Mouse (Mus musculus) left cerebral cortex, postnatal 14 days (tissue): Measurements from ENCODE around the gene Olah. TPM values are rescaled to one million over a fixed set of nuclear protein-coding genes. Genes with fewer than 3 reads are reported as not detected.

ENCODE experiments used
- DNase-seq, 2 experiments: peaks; one replicate each; pipeline ENCODE4 v3.0.0; 2021 to 2022; ENCODE audit warnings: low spot score in 2 of 2, mixed read lengths in 1 of 2
- intact Hi-C: fragments of 180-260 bp; cut with DNase I; formaldehyde crosslinking; loops from one replicate; pipeline ENCODE4 v1.15.1; 2025
- total RNA-seq, 2 experiments: library from RNA; stranded (reverse); gene quantifications; 2 replicates each; pipeline ENCODE4 v1.2.3; 2021

Gene Olah
- total RNA-seq, 2 experiments from 2014 or later: not detected

- no peak for DNase-seq
- intact Hi-C loops: no loop called here
These were observed 40.7 kb downstream of the Olah start for GRCm38 (mm10) chr2:3356311-3356710.

DNA sequence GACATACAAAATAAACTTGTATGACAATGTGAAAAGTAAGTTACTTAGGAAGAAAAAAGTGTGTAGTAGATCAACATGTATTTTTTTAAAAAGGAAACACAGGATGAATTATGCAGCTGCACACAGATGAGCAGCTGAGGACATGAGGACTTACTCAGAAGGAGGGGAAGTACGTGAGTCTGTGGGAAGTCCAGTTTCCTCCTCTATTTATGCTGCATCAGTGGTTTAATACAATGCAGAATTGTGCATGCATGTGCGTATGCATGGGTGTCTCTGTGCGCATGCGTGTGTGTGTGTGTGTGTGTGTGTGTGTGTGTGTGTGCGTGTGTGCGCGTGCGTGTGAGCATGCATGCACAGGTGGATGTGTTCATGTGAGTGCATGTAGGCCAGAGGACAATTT lies 41.2 kb downstream of the Olah start:
- intact Hi-C loops: no loop called here

GRCm38 (mm10) chr2:3353160-3353559 lies 43.9 kb downstream of the Olah start:
- DNase-seq: no peak
- intact Hi-C loops: loop anchor here (5.0 kb wide), 2 partner anchors 54 to 449 kb away; no protein-coding TSS in a partner anchor

More for the DNA sequence above, 41.2 kb downstream of the Olah start:
- DNase-seq: no peak

DNA sequence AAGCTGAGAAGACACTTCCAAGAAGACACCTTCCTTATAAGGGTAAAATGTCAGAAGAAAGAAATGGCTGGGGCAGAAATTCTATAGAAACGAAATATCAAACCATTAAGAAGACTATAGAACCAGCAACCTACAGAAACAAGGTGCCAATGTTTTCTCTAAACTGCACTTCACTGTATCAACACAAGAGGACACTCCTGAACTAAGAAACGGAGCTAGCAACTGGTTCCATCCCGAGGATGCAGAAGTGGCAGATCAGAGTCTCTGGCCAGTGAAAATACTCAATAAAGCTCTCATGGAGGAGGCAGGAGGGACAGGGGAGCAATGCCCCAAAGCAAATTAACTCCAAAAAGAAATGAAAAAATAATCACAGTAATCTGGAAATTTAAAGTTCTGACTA lies 48.1 kb downstream of the Olah start:
- intact Hi-C loops: loop anchor here (5.0 kb wide), 1 partner anchor 68 kb away; no protein-coding TSS in a partner anchor
- peak; percentile 49 to 67 for DNase-seq

DNA sequence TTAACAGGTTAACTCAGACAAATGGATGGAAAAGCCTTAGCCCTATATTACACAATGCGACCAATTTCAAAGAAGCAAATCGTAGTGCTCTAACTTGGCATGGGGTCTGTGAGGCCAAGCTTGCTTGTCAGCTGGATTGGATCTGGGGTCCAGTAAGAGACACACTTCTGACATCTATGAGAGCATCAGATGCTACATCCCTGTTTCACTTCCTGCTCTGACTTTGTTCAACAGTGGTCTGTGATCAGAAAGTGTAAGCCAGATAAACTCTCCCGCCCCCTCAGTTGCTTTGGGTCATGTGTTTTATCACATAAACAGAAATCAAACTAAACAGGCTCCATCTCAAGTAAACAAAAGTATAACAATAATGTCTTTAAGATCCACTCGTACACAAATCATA lies 48.6 kb downstream of the Olah start:
- no peak for DNase-seq
- intact Hi-C loops: loop anchor here (5.0 kb wide), 1 partner anchor 69 kb away; no protein-coding TSS in a partner anchor

DNA sequence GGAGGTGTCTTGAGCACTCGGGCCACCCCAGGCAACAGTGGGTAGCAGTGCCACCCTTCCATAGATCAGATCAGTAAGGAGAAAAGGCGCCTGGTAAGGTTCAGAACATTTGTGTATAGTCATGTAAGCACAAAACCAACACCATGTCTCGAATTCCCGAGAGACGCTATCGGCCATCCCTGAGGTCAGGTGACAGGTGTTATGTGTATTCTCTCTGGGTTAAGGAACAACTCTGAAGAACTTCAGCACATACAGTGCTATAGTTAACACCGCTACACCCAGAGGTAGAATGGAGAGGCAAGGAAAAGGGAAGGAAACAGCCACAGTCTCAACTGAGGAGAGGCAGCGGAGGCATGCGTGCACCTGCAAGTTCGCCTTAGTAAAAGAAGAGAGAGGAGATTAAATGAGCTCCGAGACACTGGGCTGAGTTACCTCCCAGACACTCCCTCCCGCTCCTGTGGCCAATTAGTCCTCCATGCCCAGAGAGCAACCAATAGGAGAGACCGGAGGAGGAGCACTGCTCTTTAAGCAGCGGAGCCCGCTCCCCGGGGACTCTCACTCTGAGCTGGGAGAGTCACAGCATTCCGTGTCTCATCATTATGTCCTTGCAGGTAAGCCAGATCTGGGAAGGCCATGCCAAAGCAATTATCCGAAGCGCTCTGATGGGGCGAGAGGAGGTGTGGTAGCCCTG lies 61.3 kb downstream of the Olah start, which contains the start of gene Acbd7:
Gene Acbd7 (plus strand): TSS at position 558 of the 691 bp plus-strand sequence.
- peak; percentile 72 to 81 for DNase-seq
- intact Hi-C loops: no loop called here

GRCm38 (mm10) chr2:3333761-3334160 lies 63.2 kb downstream of the Olah start:
- intact Hi-C loops: loop anchor here (2.0 to 5.0 kb wide), 2 partner anchors 49 to 216 kb away; partner anchors contain the start of gene Nmt2

GRCm38 (mm10) chr2:3332484-3333242 lies 64.3 kb downstream of the Olah start, which contains the start of gene Rpp38:
Rpp38 (minus strand) TSS chr2:3332643.
- intact Hi-C loops: loop anchor here (2.0 to 5.0 kb wide), 2 partner anchors 48 to 215 kb away; partner anchors contain the start of gene Nmt2

More at GRCm38 (mm10) chr2:3333761-3334160, 63.2 kb downstream of the Olah start:
- no peak for DNase-seq

DNA sequence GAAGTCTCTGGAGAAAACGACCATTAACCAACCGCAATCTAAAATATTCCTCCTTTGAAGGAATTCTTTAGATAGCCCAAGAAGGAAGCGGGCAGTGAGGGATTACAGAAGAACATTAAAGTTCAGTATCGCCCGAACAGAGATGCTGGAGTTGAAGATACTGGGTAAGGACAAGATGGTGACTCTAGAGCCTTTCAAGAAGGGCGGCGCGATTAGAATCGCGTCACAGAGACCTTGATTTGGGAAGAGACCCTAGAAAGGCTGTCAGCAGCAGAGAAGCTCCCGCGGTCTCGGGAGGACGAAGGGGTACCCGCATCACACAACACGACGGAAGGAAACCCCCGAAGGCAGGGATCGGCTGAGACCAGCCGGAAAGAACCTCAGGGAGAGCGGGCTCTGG lies 65.0 kb downstream of the Olah start:
- no peak for DNase-seq
- intact Hi-C loops: loop anchor here (2.0 to 5.0 kb wide), 2 partner anchors 47 to 215 kb away; partner anchors contain the start of gene Nmt2

More at GRCm38 (mm10) chr2:3332484-3333242, 64.3 kb downstream of the Olah start, which contains the start of gene Rpp38:
- peak; percentile 99 to 100 for DNase-seq

- DNase-seq: no peak
- intact Hi-C loops: loop anchor here (5.0 kb wide), 1 partner anchor 214 kb away; no protein-coding TSS in a partner anchor
These were observed 65.8 kb downstream of the Olah start for GRCm38 (mm10) chr2:3331071-3331703.

DNA sequence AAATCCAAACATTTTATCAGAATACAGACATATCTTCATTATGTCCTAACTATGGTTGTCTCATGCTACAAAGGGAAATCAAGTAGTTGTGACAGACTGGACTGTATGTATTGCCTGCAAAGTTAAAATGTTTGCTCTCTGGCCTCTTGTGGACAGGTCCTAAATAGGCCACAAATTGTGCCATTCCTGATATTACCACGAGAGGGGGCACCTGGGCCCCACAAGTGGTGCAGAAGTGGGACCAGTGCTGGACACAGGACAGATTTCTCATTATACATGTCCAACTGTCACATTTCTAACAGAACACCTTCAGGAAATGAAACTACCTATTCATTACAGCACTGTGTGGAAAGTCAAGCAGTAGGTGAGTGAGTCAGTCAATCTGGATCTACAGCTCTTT lies 69.7 kb downstream of the Olah start:
- intact Hi-C loops: no loop called here

GRCm38 (mm10) chr2:3326547-3326946 lies 70.5 kb downstream of the Olah start:
- DNase-seq: no peak
- intact Hi-C loops: no loop called here

More for the DNA sequence above, 69.7 kb downstream of the Olah start:
- peak in 1 of 2 experiments; percentile 38 for DNase-seq

DNA sequence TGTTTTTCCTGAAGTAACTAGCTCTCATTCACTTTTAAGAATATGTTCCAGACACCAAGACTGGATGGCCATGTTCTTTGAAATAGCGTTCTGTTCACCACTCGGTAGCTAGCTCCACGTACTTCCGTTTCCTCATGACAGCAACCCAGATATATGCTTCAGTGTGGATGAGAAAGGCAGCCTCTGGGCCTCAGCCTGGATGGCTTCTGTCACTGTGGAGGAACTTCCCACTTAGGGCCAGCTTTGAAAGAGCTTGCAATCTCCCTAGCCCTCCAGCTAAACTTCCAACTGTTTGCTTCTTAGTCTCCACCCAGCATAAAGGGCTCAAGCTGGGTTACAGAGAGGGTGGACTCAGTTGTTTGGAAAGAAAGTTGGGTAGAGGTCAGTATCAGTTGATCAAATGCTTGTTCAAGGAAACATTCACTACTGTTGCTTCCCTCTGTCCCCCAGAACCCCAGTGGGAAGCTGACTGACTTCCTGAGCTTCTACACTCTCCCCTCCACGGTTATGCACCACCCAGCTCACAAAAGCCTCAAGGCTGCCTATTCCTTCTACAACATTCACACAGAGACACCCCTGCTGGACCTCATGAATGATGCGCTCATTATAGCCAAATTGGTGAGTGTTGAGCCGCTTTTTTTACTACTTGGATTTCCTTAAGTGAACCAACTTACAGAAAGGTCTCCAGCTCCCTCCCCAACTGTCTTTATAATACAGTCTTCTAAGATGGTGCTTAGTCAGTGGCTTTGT lies 72.5 kb downstream of the Olah start:
- no peak for DNase-seq
- intact Hi-C loops: no loop called here

DNA sequence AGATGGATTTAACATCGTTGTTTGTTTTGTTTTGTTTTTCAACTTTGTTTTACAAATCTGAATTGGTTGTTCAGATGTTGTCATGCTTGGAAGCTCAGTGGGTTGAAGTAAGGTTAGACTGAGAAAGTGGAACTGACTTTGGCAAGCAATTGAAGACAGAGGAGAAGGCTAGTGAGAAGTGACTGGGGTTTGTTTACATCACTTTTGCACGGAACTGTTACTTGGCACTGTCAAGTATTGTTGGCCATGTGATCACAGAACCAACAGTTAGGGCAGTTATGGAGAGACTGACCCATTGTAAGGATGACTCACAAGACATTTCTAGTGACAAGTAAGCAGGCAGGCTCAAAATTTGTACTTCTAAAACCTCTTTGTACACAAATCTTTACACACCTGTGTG lies 73.9 kb downstream of the Olah start:
- no peak for DNase-seq
- intact Hi-C loops: no loop called here

GRCm38 (mm10) chr2:3305426-3306025 lies 91.5 kb downstream of the Olah start:
- intact Hi-C loops: no loop called here
- no peak for DNase-seq

DNA sequence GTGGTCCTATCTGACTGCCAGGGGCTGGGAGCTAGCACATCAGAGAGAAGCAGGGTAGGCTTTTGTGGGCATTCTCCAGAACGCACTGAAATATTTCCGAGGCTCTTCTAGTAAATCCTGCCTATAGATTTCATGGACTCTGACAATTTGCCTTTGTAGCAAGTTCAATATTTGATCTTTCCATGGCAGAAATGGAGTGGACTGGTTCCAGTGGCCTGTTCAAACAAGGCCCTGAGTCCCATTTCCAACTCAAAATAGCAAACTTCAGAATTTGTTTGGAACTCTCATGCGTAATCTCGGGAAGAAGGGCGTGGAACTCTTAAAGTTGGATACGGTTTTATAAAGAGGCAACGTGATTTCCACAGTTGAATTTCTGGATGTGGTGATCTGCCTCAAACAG lies 101.2 kb downstream of the Olah start:
- no peak for DNase-seq

GRCm38 (mm10) chr2:3292170-3292569 lies 104.8 kb downstream of the Olah start:
- no peak for DNase-seq
- intact Hi-C loops: no loop called here

More for the DNA sequence above, 101.2 kb downstream of the Olah start:
- intact Hi-C loops: no loop called here
